Mouse (Mus musculus) forebrain, embryonic 16.5 days (tissue): ENCODE measurements at regions not wholly inside any gene's neighbourhood (a gene's known extent, or its start where the extent isn't known, plus 50 kb on each side); places are given as distances from the start of the nearest gene placed in this dataset.

ENCODE experiments used
- ATAC-seq: fragments of 200-750 bp; cut with Nextera tagmentation; 2 replicates; pipeline ENCODE4 v1.8.0; 2017; ENCODE audit warnings: mild to moderate bottlenecking, moderate library complexity
- H3K27ac ChIP-seq: fragments of 300-500 bp; sonication (generic); 2 replicates; pipeline ENCODE4 v1.5.1; 2014; ENCODE audit warnings: low read length, control low read depth
- H3K27me3 ChIP-seq: fragments of 300-500 bp; sonication (generic); replicated peaks from 2 replicates; pipeline ENCODE4 v1.6.1; 2014; ENCODE audit warnings: low read length; ENCODE audit not compliant: control insufficient read depth, insufficient read depth
- H3K36me3 ChIP-seq: fragments of 300-500 bp; sonication (generic); 2 replicates; pipeline ENCODE4 v1.6.1; 2014; ENCODE audit not compliant: control insufficient read depth, insufficient read depth
- H3K4me1 ChIP-seq: fragments of 300-500 bp; sonication (generic); replicated peaks from 2 replicates; pipeline ENCODE4 v1.6.1; 2014; ENCODE audit warnings: low read length; ENCODE audit not compliant: control insufficient read depth, insufficient read depth
- H3K4me2 ChIP-seq: fragments of 300-500 bp; sonication (generic); 2 replicates; pipeline ENCODE4 v1.6.1; 2014; ENCODE audit warnings: mild to moderate bottlenecking, low read length, control low read depth
- H3K4me3 ChIP-seq: fragments of 300-500 bp; sonication (generic); replicated peaks from 2 replicates; pipeline ENCODE4 v1.5.1; 2014; ENCODE audit warnings: mild to moderate bottlenecking, low read length, control low read depth
- H3K9ac ChIP-seq: fragments of 300-500 bp; sonication (generic); replicated peaks from 2 replicates; pipeline ENCODE4 v1.6.1; 2014; ENCODE audit warnings: low read depth, low read length, control low read depth
- H3K9me3 ChIP-seq: fragments of 300-500 bp; sonication (generic); 2 replicates; pipeline ENCODE4 v1.6.1; 2016; ENCODE audit warnings: low read length; ENCODE audit not compliant: control insufficient read depth
- WGBS: fragments of 180-500 bp; shearing (Covaris S2); extraction: QIAGEN DNeasy Blood & Tissue Kit; methylation state at CpG from one replicate; pipeline ENCODE4 v1.1.7; 2014; 5-methylcytosine and 5-hydroxymethylcytosine counted together

GRCm38 (mm10) chr6:15865271-15865670 is 144.8 kb downstream of the Mdfic start:
- Histone ChIP-seq H3K27ac (no peak overlapping the region), H3K4me3 (no peak overlapping the region), H3K4me2 (no peak overlapping the region), H3K36me3 (no peaks in the 10 kb centered on the region), H3K4me1 (no peaks in the 10 kb centered on the region), H3K9me3 (no peaks in the 10 kb centered on the region), H3K9ac (no peak overlapping the region), H3K27me3 (no peaks in the 10 kb centered on the region)
- WGBS: 61% methylated on average over 3 of the region's 3 CpGs
- no peak for ATAC-seq

GRCm38 (mm10) chr6:15882288-15882903 is 161.9 kb downstream of the Mdfic start:
- H3K4me3 ChIP-seq: no peak overlapping the region
- WGBS: 93% methylated on average over 5 of the region's 5 CpGs
- H3K9ac ChIP-seq: no peak overlapping the region
- no peak for ATAC-seq
- H3K27me3 ChIP-seq: no peaks in the 10 kb centered on the region
- no peaks in the 10 kb centered on the region for H3K9me3 ChIP-seq
- no peak overlapping the region for H3K27ac ChIP-seq
- no peaks in the 10 kb centered on the region for H3K4me1 ChIP-seq
- no peak overlapping the region for H3K4me2 ChIP-seq
- no peaks in the 10 kb centered on the region for H3K36me3 ChIP-seq

- WGBS: 89% methylated on average over 5 of the region's 5 CpGs
- Histone ChIP-seq H3K4me2 (no peak overlapping the region), H3K4me1 (no peaks in the 10 kb centered on the region), H3K36me3 (no peaks in the 10 kb centered on the region), H3K9me3 (no peaks in the 10 kb centered on the region), H3K27ac (no peak overlapping the region), H3K4me3 (no peak overlapping the region), H3K27me3 (no peaks in the 10 kb centered on the region), H3K9ac (no peak overlapping the region)
- no peak for ATAC-seq
These were observed 172.6 kb downstream of the Mdfic start for GRCm38 (mm10) chr6:15893066-15893465.

GRCm38 (mm10) chr6:15900495-15900894 is 180.0 kb downstream of the Mdfic start:
- Histone ChIP-seq H3K27me3 (no peaks in the 10 kb centered on the region), H3K36me3 (no peaks in the 10 kb centered on the region), H3K4me1 (no peaks in the 10 kb centered on the region), H3K9me3 (no peaks in the 10 kb centered on the region), H3K27ac (no peak overlapping the region), H3K4me2 (no peak overlapping the region), H3K4me3 (no peak overlapping the region), H3K9ac (no peak overlapping the region)
- no peak for ATAC-seq

- peak; percentile 50 for ATAC-seq
- Histone ChIP-seq H3K27me3 (no peaks in the 10 kb centered on the region), H3K4me2 (no peak overlapping the region), H3K9me3 (no peaks in the 10 kb centered on the region), H3K4me1 (no peaks in the 10 kb centered on the region), H3K27ac (no peak overlapping the region), H3K9ac (no peak overlapping the region), H3K36me3 (no peaks in the 10 kb centered on the region), H3K4me3 (no peak overlapping the region)
- WGBS: 22% methylated on average over 2 of the region's 2 CpGs
These were observed 182.3 kb downstream of the Mdfic start for GRCm38 (mm10) chr6:15902665-15903274.

- no peak overlapping the region for H3K4me3 ChIP-seq
- no peak overlapping the region for H3K4me2 ChIP-seq
- H3K4me1 ChIP-seq: no peaks in the 10 kb centered on the region
- H3K9ac ChIP-seq: no peak overlapping the region
- no peaks in the 10 kb centered on the region for H3K36me3 ChIP-seq
- H3K27me3 ChIP-seq: no peaks in the 10 kb centered on the region
- no peaks in the 10 kb centered on the region for H3K9me3 ChIP-seq
- WGBS: 45% methylated on average over 1 of the region's 1 CpGs
- ATAC-seq: no peak
- no peak overlapping the region for H3K27ac ChIP-seq
These were observed 190.1 kb downstream of the Mdfic start for GRCm38 (mm10) chr6:15910420-15911167.

GRCm38 (mm10) chr6:15929650-15930049 is 209.2 kb downstream of the Mdfic start:
- ATAC-seq: no peak
- 80% methylated on average over 2 of the region's 2 CpGs for WGBS
- no peak overlapping the region for H3K9ac ChIP-seq
- no peak overlapping the region for H3K27ac ChIP-seq
- no peak overlapping the region for H3K4me3 ChIP-seq
- no peaks in the 10 kb centered on the region for H3K36me3 ChIP-seq
- no peaks in the 10 kb centered on the region for H3K9me3 ChIP-seq
- H3K27me3 ChIP-seq: no peaks in the 10 kb centered on the region
- H3K4me2 ChIP-seq: no peak overlapping the region
- no peaks in the 10 kb centered on the region for H3K4me1 ChIP-seq

GRCm38 (mm10) chr6:15950251-15950650 is 229.8 kb downstream of the Mdfic start:
- ATAC-seq: no peak
- 89% methylated on average over 2 of the region's 2 CpGs for WGBS

GRCm38 (mm10) chr6:15987334-15987733 is 266.9 kb downstream of the Mdfic start:
- H3K4me3 ChIP-seq: no peak overlapping the region
- H3K9ac ChIP-seq: no peak overlapping the region
- WGBS: 23% methylated on average over 5 of the region's 5 CpGs
- H3K4me2 ChIP-seq: no peak overlapping the region
- H3K9me3 ChIP-seq: no peaks in the 10 kb centered on the region
- no peak overlapping the region for H3K27ac ChIP-seq
- no peaks in the 10 kb centered on the region; the same call in 1 of the 2 replicates for H3K4me1 ChIP-seq
- no peaks in the 10 kb centered on the region for H3K27me3 ChIP-seq
- no peaks in the 10 kb centered on the region for H3K36me3 ChIP-seq
- ATAC-seq: no peak

More at GRCm38 (mm10) chr6:15950251-15950650, 229.8 kb downstream of the Mdfic start:
- H3K4me1 ChIP-seq: no peaks in the 10 kb centered on the region
- H3K9me3 ChIP-seq: no peaks in the 10 kb centered on the region
- H3K36me3 ChIP-seq: no peaks in the 10 kb centered on the region
- H3K4me2 ChIP-seq: no peak overlapping the region
- no peak overlapping the region for H3K27ac ChIP-seq
- no peak overlapping the region for H3K9ac ChIP-seq
- no peaks in the 10 kb centered on the region for H3K27me3 ChIP-seq
- H3K4me3 ChIP-seq: no peak overlapping the region
